13 mouse cellular contexts compared by ENCODE assay signal in the genomic region with DNA sequence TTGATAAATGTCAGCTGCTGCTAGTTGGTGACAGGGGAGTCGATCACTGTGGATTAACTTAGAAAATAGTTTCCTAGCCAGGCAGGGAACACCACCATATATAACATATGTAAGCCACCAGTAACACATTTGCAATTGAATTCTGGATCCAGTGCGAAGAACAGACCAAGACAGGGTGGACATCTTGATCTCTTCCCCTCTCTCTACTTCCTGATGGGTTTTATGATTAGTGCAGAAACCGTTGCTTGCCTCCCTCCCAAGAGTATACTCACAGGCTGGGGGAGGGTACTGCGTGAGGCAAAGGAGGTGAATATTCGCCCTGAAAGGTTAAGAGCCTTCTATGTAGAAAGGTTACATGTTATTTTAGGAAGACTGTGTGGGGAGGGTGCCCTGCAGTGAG.
"Had no signal": no experiment of that assay in that cellular context is flagged by ENCODE, and none has a peak within 500 bp of the region (broad histone marks: within the 10 kb centered on the region; RNA-seq: fewer than 3 reads in every experiment).

No protein-coding gene starts in this region.

- H3K36me3 ChIP-seq: kidney, embryonic 15.5 days; limb, embryonic 13.5 days; stomach, embryonic 15.5 days had no signal

- DNase-seq: kidney, adult 18-20 months; kidney, postnatal 14 days; left cerebral cortex, postnatal 4 days; lung, adult 18-20 months; retina, postnatal 1 day; right cerebral cortex, postnatal 4 days; spleen, adult 18-20 months; thymus, adult 2 months; thymus, postnatal 25 days had no signal

- H3K9ac ChIP-seq: kidney, embryonic 15.5 days; limb, embryonic 13.5 days; liver, embryonic 14.5 days; stomach, embryonic 15.5 days had no signal

- H3K27ac ChIP-seq: kidney, embryonic 15.5 days; limb, embryonic 13.5 days; liver, embryonic 14.5 days; stomach, embryonic 15.5 days had no signal

- H3K4me2 ChIP-seq: kidney, embryonic 15.5 days; limb, embryonic 13.5 days; stomach, embryonic 15.5 days had no signal

- H3K9me3 ChIP-seq: kidney, embryonic 15.5 days; limb, embryonic 13.5 days; stomach, embryonic 15.5 days had no signal

- H3K4me3 ChIP-seq: kidney, embryonic 15.5 days; limb, embryonic 13.5 days; stomach, embryonic 15.5 days had no signal
